Mouse (Mus musculus) adrenal gland, postnatal 36 days (tissue): ENCODE measurements around the gene Maml1. TPM values are rescaled to one million over a fixed set of nuclear protein-coding genes. Genes with fewer than 3 reads are reported as not detected.
A peak's percentile ranks its signal among the peaks of the same experiment; 100 is the strongest.

Source experiments
- DNase-seq, 2 experiments: peaks; one replicate each; pipeline ENCODE4 v3.0.0; 2021; ENCODE audit warnings: mixed read lengths in 1 of 2
- total RNA-seq, 2 experiments: library from RNA; stranded (reverse); gene quantifications; 2 replicates each; pipeline ENCODE4 v1.2.3; 2021

Gene Maml1
- total RNA-seq, 2 experiments from 2014 or later: 24.7 to 26.0 TPM

DNA sequence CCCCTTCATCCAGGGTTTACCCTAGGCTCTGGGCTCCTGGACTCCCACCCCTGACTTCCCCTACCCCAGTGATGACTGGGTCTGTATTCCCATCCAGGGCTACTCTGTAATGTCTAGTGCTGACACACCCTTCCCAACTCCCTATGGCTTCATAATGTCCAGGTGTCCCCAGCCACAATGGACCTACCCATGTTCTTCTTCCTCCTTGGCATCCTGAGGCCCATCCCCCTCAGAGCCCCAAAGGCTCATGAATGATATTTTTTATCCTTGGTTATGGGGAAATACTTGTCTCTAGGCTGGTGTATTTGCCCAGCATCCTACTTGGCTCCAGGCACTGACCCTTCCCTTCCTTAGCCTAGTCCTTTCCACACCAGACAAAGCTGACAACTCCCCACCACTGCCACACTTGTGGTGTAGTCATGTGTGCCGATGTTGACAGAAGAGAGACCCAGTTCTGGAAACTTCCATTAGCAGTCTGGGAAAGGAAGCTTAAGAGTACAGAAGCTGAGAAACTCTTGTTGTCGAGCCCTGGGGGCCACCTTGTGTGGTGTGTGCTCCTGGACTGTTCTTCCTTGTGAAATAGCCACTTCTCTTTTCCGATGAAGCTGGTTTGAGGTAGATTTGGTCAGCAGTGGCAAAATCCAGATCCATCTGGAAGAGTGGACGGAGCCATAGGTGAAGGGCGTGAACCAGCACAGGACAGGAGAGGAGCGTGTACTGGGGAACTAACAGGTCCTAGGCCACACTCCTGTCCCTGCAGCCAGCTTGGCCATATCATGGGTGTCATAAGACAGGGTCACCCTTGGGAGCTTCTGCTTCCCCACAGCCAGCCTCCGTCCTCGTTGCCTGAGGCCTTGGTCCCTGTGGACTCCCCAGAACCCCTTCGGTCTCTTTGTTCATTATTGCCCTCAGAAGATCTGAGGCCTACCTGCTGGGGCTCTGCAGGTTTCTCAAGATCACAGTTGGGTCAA lies 53.0 kb downstream of the Maml1 start:
- DNase-seq: no peak

DNA sequence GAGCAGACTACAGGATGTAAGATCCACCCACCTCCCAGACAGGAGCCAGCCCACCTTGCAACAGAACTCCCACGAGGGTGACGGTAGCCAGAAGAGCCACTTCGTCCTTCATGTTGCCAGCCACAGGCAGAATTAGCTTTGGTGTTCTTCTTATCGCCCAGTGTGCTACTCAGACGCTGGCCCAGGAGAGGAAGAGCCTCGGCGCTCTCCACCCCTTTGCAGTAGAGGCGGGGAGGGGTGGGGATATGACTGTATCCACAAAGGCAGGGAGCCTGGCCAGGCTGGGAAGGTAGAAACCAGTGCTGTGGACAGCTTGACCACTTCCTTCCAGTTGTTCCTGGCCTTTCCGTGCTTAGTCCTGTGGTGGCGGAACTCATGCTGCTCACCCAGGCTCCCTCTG lies 53.8 kb downstream of the Maml1 start, which contains the start of gene Ltc4s:
TSS of gene Ltc4s (minus strand) at position 293 of the 400 bp plus-strand sequence.
- peak in 1 of 2 experiments; percentile 60 for DNase-seq

DNA sequence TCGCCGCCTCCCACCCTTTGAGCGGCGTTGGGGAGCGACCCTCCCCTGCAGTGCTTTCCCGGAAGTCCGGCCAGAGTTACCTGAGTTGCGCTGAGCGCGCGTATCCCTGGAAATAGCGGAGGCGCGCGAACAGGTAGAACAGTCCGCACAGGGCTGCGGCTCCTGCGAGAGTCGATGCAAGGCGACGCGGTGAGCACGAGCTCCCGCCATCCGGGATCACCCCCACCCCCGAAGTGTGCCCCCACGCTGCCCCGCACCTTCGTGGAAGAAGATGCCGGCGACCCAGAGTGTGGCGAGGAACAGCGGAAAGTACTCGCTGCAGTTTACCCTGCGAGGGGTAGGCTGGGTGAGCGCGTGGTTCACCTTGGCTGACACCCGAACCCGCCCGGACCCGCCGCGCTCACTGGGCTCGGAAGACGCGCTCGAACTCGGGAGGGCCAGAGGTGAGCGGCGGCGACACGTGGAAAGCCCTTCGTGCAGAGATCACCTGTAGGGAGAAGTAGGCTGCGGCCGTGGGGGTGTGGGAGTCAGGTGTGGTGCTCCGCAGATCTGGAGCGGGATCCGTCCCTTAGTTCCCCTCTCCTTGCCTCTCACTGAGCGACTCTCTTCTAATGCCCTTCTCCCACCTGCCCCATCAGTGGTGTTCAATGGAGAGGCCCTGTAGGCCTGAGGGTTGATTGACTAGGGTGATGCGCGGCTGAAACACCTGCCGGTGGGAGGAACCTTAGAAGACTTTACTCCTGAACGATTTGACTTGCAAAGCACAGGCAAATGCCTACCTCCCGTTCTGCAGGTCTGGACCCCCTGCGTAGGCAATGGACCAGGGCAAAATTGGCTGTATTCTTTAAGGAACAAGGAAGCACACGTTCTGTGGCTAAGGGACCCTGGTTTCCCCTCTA lies 54.9 kb downstream of the Maml1 start:
- DNase-seq: no peak

DNA sequence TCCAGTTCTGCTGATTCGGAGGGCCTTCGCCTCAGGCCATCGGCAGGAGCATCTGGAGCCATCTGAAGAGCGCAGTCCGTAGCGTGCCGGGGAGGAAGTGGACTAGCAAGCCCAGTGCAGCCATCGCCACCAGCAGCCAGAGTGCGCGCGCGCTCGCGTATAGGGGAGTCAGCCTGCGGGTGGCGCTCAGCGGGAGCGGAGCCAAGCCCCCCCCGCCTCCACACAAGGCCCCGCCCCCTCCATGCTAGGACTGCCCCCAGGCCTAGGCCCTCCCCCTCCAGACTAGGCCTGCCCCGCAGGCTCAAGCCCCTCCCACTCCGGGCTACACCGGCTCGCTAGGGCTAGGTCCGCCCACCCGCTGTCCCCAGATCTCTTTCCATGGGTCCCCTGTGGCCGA lies 55.6 kb downstream of the Maml1 start:
- peak; percentile 94 to 98 for DNase-seq

DNA sequence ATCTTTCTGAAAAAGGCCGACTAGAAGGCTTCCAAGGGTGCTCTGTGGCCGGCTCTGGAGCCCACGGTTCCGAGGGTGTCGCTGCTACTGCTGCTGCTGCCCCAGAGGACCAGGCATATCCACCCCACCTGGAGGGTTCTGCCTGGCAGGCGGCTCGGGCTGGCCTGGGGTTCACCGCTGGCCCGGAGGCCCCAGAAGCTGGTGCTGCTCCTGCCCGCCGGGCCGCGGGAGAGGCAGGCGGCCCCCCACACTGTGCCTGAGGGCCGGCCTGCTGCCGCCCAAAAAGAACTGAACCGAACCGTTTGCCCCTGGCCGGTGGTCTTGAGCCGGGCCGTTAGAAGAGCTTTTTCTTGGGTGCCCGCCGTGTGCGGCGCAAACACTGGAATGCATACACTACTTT lies 57.5 kb downstream of the Maml1 start:
- DNase-seq: no peak

DNA sequence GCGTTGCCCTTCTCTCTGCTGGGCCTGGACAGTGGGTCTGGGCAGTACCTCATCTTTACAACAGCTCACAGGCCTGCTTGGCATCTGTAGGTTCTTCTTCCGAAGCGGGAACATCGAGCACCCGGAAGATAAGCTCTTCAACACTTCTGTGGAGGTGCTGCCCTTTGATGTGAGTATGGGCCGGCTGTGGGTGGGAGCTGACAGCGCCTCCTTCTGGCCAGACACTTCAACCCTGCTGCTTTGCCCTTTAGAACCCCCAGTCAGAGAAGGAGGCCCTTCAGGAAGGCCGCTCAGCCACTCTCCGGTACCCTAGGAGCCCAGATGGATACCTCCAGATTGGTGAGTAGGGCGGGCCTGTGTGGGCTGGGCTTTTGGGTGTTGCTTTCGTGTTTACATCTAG lies 58.1 kb downstream of the Maml1 start:
- DNase-seq: no peak

DNA sequence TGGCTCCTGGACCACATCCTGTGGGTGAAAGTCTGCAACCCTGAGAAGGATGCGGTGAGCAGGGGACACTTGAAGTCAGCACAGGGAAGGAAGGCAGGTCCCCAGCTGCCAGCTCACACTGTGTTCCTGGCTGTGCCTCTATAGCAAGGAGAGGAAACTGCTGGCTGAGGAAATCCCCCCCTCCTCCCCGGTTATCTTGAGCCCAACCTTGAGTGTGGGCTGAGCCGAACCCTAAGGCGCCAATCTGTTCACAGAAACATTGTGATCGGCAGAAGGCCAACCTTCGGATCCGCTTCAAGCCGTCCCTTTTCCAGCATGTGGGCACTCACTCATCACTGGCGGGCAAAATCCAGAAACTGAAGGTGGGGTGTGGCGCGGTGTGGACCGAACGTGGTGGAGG lies 59.1 kb downstream of the Maml1 start:
- no peak for DNase-seq

DNA sequence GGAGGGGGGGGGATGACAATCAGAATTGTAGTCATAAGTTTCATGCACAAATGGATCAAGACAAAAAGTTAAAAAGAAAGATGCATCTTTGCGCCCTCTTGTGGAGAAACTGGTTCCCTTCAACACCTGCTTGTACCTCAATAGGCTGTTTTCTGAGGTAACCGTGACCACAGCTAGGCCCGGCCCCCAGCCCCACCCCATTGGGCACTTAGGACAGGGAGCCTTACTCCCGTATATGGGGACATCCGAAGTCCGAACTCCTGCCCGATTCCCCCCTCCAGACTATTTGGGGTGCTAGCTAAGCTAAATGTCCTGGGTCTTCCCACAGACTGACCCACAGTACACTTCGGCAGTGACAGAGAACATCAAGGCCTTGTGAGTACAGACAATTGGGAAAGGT lies 60.7 kb downstream of the Maml1 start:
- DNase-seq: peak in 1 of 2 experiments; percentile 72

DNA sequence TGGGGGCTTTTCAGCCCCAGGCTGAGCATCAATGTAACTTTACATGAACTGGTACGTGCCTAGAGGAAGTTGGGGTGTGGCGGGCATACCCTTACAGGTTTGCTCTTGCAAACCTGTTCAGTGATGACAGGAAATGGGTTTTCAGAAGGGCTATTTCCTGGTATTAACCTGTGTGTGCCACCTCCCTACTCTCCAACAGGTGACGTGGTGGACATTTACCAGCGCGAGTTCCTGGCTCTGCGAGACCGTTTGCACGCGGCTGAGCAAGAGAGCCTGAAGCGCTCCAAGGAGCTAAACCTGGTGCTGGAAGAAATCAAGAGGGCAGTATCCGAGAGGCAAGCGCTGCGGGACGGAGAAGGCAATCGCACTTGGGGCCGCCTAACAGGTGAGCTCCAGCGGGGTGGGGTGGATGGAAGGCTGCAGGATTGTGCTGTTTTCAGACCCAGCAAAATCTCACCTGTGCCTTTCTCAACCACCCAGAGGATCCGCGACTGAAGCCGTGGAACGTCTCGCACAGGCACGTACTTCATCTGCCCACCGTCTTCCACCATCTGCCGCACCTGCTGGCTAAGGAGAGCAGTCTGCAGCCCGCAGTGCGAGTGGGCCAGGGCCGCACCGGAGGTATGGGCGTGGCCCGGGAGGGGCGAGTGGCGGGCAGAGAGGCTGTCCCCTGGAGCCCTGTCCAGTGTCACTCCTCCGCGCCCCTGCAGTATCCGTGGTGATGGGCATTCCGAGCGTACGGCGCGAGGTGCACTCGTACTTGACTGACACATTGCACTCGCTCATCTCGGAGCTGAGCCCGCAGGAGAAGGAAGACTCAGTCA lies 61.4 kb downstream of the Maml1 start:
- no peak for DNase-seq

DNA sequence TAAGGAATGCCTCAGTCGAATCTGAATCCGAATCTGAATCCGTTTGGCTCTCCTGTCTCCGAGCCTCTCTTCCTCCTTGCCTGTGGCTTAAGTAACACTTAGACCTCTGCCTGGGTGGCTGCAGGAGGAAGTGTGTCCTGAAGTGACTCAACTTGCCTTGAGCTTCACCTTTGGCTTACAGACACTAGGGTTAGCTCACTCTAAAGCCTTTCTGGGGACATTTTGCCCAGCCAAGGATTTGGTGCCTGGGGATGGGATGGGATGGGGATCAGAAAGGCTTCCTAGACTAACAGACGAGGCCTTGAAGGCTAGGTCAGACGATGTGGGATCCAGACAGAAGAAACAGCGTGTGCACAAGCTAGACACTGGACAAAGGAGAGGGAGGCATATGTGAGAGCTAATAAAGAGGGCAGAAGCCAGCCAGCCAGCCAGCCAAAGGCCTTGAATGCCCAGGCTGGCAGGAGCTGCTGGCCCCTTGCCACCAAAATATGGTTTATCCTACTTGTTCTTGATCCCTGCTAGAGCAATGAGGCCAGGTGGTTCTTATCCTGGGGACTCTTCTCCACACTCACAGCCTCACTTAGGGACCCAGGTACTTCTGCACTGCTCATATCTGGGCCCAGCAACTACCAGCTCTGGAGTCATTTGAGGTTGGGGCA lies 62.7 kb downstream of the Maml1 start:
- peak; percentile 83 to 87 for DNase-seq

DNA sequence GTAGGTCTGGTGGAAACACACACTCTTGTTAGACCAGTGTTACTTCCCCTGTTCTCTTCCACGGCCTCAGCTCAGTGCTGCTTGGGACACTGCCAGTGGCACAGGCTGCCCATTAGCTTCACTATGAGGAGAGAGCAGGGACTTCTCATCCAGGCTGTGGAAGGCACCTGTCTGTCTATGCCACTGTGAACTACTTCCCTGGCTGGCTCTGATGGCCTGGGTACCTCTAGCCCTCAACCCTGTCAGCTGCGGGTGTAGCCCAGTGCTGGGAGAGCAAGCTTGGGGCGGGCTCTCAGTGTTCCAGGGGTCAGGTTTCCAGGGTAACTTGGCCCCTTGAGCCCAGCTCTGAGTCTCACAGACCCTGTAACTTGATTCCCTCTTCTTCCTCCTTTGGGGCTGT lies 63.3 kb downstream of the Maml1 start:
- peak; percentile 60 to 69 for DNase-seq

DNA sequence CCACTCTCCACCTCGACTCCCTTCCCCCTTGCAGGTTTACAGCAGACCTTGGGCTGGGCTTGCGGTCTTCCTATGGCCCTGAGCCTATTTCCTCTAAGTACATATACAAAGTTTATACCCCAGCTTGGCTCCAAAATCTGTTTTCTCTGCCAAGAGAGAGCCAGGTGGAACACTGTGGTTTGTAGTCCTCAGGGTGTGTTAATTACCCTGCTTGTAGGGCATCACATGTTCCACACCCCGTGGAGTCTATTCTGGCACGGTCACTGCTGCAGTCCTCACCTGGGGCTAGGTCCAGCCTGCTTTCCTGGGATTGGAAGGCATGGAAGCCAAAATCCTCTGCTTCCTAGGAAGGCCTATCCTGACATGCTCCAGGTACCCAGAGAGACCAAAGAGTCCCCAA lies 64.4 kb downstream of the Maml1 start:
- no peak for DNase-seq

DNA sequence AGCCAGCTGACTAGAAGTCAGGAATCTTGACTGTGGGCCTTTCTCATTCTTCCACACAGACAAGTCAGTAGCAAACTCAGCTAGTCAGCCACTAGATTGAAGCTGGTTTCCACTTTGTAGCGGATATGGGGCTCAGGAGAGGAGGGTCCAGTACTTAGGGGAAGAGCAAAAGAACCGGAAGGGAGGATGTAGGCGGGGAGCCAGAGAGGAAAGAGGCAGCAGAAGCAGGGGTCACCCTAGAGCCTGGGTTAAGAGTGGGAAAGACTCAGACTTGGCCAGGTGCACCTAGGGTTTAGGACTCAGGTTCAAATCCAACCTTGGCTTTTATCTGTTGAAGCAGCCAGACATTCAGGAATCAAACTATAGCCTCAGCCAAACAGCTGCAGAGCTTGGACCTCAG lies 64.9 kb downstream of the Maml1 start:
- DNase-seq: no peak

DNA sequence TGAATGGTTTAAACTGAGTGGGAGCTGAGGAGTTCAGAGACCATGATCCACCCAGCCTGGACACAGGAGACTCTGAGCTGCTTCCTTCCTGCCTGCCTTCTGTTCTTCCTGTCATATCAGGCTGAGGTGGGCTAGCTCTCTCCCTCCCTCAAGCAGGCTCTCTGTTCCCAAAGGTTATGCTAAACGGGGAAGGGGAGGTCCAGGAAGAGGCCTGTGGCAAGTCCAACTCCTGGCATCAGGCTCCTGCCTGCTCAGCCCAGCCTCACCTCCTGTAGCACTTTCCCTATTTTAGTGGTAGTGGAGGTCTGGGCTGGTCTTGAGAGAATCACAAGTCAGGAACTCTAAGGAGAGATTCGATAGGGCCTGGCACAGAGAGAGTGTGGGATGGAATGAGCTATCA lies 65.7 kb downstream of the Maml1 start:
- DNase-seq: no peak

DNA sequence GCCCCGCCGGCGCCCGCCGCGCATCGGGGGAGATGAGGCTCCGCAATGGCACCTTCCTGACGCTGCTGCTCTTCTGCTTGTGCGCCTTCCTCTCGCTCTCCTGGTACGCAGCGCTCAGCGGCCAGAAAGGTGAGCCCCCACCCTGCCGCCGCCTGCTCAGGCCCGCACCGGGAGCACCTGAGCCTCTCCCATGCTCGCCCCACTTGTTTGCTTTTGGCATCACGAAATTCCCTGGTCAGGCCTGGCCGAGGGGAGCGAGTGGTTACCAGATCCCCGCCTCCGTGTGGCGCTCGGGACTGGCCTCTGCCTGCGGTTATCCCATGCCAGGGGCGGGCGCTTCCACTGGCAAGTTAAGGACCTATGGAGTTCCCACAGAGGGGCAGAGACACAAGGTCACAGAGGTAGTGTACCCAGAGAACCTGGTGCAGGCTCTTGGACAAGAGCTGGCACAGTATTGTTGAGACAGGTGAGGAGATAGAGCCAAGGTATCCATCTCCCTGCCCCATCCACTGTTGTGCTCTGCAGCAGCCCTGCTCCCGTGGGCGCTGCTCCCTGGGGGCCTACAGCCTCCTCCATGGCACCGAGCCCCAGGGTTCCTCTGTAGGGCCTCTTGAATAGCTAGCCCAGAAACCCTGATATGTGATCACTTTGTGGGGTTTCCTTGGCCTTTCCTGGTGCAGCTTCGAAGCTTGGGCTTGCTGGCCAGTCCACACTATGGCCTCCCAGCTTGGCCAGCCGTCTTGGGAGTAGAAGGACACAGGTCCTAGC lies 66.3 kb downstream of the Maml1 start:
- DNase-seq: peak; percentile 63 to 71

DNA sequence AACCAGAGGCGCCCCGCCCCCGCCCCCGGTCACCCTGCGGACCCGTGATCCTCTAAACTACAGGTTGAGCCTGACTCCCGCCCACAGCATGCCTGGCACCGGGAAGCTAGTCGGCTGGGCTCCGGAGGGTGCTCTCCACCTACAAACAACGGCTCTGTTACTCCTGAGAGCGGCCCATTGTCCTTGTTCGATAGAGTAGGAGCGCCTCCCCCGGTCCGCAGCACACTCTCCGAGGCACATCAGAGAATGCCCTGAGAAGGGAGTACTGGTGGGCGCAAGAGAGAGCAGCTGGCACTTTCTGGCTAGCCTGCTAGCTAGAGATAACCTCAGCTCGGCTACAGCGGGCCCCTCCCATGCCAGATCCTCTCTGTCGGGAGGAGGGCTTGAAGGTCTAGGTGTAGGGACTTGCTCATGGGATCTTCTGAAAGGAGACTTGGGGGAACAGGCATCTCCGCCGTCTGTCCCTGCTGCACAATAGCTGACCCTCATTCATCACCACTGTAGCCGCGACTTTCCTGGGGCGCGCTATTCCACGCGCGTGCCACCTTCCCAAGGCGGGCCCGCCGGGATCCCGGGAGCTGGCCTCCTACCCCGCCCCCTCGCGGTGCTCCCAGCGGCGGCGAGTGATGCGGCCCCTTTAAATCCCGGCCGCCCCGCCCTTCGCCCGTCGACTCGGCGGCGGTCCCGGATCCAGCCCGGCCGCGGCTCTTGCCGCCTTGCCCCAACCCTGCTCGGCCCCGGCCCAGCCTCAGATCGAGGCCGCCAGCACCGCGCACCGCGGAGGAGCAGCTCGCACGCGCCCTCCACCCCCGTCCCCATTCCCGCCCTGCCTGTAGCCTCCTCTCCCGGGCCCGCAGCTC lies 67.2 kb downstream of the Maml1 start:
- DNase-seq: peak; percentile 94 to 97

DNA sequence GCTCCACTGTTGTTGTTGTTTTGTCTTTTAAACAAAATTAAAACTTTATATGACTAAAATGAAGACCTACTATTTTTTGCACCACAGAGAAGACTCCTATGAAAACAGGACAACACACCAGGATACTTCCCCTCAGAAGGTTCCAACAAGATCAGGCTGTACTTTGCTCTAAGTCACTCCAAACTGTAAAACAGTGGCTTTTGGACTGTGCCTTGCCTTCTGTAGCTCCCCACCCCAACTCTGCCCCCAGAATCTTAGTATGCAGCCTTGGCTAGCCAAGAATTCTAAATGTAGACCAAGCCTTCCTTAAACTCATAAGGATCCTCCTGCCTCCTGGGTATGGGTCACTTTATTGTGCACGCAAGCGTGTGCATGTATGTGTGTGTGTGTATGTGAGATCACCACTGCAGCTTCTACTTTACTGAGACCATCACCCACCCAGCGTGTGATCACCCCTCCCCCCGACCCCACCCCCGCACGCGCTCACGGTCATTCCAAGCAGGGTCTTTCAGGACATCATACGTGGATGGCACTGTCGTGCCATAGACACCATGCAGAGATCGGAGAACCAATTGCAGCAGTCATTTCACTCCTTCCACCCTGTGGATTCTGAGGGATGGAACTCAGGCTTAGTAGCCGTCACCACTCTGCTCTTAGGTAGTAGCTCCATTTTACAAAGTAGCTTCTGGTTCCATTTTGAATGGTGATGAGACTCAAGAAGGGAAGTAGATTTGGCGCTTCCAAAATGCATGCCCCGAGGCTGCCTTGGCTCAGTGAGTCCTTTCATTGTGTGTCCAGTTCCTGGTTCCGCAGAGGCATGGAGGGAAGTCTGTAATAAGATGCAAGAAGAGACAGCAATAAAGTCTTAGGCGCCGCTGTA lies 68.1 kb downstream of the Maml1 start:
- DNase-seq: no peak

DNA sequence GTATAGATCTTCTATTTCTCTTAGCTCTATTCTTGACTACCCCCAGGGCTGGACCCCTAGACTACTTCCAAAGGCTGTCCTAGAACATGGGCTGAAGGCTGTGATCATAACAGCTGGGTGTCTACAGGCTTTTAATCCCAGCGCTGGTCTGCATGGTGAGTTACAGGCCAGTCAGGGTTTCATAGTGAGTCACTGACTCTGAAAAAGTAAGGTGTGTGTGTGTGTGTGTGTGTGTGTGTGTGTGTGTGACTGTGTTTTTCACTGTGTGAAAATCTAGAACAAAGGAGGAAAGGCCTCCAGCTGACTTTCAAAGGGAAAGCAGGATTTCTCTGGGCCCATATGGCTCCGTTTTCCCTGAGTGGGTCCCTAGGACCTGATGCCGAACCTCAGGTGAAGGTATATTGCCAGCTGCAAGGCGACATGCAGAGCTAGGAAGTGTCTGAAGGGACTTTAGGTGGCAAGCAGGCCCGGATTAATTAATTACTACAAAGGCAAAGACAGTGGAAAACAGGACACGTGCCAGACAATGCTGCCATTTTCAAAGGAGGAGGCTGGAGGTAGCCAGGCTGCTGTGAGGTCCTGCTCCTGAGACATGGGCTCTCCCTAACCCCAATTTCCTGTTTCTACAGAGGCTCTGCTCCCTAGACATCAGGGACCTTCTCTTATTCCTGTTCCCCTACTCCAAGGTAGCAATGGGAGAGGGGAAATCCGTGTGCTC lies 69.4 kb downstream of the Maml1 start:
- no peak for DNase-seq
